Mouse (Mus musculus) ES-Bruce4 (cell line): ENCODE data around the gene Msi2.

Source experiments
- CTCF ChIP-seq: IDR thresholded peaks from one replicate; pipeline ENCODE4 v1.8.1; 2011; ENCODE audit warnings: low read depth, low read length
- EP300 ChIP-seq: IDR thresholded peaks from 2 replicates; pipeline ENCODE4 v1.6.1; 2011; ENCODE audit warnings: low read depth, low read length; ENCODE audit not compliant: insufficient read depth

DNA sequence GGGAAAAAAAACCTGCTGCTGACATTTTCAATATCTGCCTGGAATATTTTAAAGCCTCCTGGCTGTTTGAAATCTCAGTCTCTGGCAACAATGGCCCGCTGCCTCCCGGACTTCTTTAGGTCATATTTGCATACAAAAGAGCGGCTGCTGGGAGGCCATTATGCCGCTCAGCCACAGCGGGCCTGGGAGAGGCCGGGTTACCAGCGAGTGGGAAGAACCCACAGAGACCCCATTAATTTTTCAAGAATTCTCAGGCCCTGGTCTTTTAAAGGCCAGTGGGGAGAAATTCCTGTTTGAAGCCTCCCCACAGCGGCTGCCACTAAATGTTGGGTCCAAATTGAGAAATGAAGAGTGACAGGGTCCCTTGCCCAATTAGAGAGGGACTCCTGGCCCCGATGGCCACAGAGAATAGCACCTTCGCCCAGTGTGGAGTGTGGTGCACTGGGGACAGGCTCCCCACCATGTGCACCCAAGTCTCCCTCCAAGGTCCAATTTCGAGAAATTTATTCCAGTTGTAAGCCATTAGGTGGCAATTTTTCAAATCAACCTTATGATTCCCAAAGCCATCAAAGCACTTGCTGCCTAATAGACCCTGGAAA lies 183.9 kb downstream of the Msi2 start:
- TF ChIP-seq EP300 (peak; percentile 69; the same call in 1 of the 2 replicates), CTCF (no peak)
